Mouse (Mus musculus): ENCODE results near the gene Wdfy2. TPM values are rescaled to one million over a fixed set of nuclear protein-coding genes. Genes with fewer than 3 reads are reported as not detected.

Wdfy2 gene
- polyA plus RNA-seq, 1 experiment: 9.5 TPM

DNA sequence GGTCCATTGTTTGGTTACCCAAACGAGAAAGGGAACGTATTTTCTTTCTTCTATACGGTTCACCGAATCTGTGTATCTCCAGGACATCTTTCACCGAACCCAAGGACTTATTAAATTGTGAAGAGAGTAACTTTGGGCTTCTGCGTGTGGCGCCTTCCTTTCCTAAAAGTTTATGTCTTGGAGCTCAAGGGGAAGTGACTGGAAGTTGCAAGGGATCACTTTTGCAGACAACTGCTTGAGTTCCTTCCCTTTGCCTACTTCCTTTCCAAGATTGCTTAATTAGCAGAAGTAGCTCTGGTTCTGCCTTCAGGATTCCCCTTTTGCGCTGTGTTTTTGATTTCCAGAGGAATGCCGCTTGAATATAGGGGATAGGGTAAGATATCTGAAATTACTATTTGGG is 858 bp downstream of the Wdfy2 start:
- no peak for DNase-seq
- TF ChIP-seq POLR2A (IDR thresholded peaks at IDR 0.05; ENCODE audit: borderline replicate concordance, extremely low read depth, low read depth, low read length): no peak
- TF ChIP-seq CTCF (IDR thresholded peaks at IDR 0.05; ENCODE audit: insufficient read depth, low read length): no peak
- 3% methylated on average over 9 of the region's 9 CpGs for WGBS
- Histone ChIP-seq H3K4me1 (ENCODE audit: control insufficient read depth, insufficient read depth, low read length) (peaks cover 7% of the 10 kb centered on the region), H3K4me3 (replicated peaks; ENCODE audit: extremely low read depth, low read depth, low read length) (peak overlapping the region; percentile 93)

DNA sequence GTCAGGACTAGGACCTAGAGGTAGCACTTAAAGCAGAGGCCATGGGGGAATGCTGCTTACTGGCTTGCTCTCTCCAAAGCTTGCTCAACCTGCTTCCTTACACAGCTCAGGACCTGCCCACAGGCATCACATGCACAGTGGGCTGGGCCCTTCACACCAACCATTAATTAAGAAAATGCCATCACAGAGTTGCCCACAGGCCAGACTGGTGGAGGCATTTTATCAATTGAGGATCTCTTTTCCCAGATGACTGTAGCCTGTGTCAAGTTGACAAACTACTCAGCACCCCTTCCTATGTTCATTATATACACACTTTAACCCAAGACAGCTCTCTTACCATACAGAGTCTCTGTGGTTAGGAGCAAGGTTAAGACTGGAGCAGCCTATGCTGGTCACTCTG is 4.2 kb downstream of the Wdfy2 start:
- no peak for DNase-seq

DNA sequence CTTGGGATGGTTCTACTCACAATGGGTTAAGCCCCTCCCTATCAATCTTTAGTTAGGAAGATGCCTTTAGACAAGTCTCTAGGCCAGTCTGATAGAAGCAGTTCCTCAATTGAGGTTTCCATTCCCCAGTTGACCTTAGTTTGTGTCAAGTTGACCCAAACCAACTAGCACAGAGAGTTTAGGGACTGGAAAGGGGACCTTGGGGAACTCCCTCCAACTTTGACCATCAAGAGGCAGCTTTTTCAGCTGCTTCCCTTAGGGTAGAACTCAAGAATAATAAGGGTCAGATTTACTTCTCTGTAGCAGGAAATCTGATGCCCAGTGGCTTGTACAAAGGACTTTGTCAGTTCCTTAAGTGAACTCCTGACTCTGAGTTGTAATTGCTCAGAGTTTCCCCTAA is 5.0 kb downstream of the Wdfy2 start:
- Histone ChIP-seq H3K4me1 (ENCODE audit: control insufficient read depth, insufficient read depth, low read length) (peaks cover 26% of the 10 kb centered on the region), H3K4me3 (replicated peaks; ENCODE audit: extremely low read depth, low read depth, low read length) (no peak overlapping the region)
- DNase-seq: no peak
- TF ChIP-seq CTCF (IDR thresholded peaks at IDR 0.05; ENCODE audit: insufficient read depth, low read length) (no peak), POLR2A (IDR thresholded peaks at IDR 0.05; ENCODE audit: borderline replicate concordance, extremely low read depth, low read depth, low read length) (no peak)

More for the DNA sequence above, 4.2 kb downstream of the Wdfy2 start:
- TF ChIP-seq CTCF (IDR thresholded peaks at IDR 0.05; ENCODE audit: insufficient read depth, low read length): no peak
- TF ChIP-seq POLR2A (IDR thresholded peaks at IDR 0.05; ENCODE audit: borderline replicate concordance, extremely low read depth, low read depth, low read length): no peak
- Histone ChIP-seq H3K4me1 (ENCODE audit: control insufficient read depth, insufficient read depth, low read length) (peaks cover 26% of the 10 kb centered on the region), H3K4me3 (replicated peaks; ENCODE audit: extremely low read depth, low read depth, low read length) (no peak overlapping the region)

DNA sequence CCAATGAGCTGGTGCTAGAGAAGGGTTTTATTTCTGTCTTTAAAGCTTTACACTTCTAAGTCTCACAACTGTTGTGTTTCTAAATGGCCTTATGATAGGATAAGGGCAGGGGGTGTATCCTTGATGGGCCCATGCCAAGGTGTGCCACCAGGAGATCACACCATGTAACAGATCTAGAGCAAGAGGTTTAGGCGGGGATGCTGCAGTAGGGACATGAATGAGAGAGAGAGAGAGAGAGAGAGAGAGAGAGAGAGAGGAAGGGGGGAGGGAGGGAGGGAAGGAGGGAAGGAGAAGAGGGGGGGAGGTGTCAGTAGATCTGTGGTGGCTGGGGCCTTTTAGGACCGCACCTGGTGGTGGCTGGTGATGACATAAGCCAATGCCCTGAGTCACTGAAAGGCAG is 5.5 kb downstream of the Wdfy2 start:
- TF ChIP-seq CTCF (IDR thresholded peaks at IDR 0.05; ENCODE audit: insufficient read depth, low read length) (no peak), POLR2A (IDR thresholded peaks at IDR 0.05; ENCODE audit: borderline replicate concordance, extremely low read depth, low read depth, low read length) (no peak)

DNA sequence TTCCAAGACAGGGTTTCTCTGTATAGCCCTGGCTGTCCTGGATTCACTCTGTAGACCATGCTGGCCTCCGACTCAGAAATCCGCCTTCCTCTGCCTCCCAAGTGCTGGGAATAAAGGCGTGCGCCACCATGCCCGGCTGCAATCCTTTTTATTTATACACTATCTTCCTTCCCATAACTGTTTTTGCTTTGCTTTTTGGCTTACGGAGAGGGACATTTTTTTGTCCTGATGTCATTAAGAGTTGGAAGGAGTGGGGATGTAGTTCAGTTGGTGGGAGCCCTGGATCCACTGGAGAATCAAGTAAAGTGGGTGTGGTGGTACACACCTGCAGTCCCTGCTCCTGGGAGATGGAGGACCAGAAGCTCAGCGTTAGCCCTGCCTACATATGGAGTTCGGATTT is 6.7 kb downstream of the Wdfy2 start:
- 31% methylated on average over 8 of the region's 8 CpGs for WGBS
- DNase-seq: no peak
- TF ChIP-seq POLR2A (IDR thresholded peaks at IDR 0.05; ENCODE audit: borderline replicate concordance, extremely low read depth, low read depth, low read length) (no peak), CTCF (IDR thresholded peaks at IDR 0.05; ENCODE audit: insufficient read depth, low read length) (no peak)
- Histone ChIP-seq H3K4me3 (replicated peaks; ENCODE audit: extremely low read depth, low read depth, low read length) (no peak overlapping the region), H3K4me1 (ENCODE audit: control insufficient read depth, insufficient read depth, low read length) (peaks cover 26% of the 10 kb centered on the region)

More for the DNA sequence above, 5.5 kb downstream of the Wdfy2 start:
- peaks cover 26% of the 10 kb centered on the region for H3K4me1 ChIP-seq (ENCODE audit: control insufficient read depth, insufficient read depth, low read length)
- WGBS: 79% methylated on average over 2 of the region's 2 CpGs
- no peak overlapping the region for H3K4me3 ChIP-seq (replicated peaks; ENCODE audit: extremely low read depth, low read depth, low read length)
- DNase-seq: no peak

DNA sequence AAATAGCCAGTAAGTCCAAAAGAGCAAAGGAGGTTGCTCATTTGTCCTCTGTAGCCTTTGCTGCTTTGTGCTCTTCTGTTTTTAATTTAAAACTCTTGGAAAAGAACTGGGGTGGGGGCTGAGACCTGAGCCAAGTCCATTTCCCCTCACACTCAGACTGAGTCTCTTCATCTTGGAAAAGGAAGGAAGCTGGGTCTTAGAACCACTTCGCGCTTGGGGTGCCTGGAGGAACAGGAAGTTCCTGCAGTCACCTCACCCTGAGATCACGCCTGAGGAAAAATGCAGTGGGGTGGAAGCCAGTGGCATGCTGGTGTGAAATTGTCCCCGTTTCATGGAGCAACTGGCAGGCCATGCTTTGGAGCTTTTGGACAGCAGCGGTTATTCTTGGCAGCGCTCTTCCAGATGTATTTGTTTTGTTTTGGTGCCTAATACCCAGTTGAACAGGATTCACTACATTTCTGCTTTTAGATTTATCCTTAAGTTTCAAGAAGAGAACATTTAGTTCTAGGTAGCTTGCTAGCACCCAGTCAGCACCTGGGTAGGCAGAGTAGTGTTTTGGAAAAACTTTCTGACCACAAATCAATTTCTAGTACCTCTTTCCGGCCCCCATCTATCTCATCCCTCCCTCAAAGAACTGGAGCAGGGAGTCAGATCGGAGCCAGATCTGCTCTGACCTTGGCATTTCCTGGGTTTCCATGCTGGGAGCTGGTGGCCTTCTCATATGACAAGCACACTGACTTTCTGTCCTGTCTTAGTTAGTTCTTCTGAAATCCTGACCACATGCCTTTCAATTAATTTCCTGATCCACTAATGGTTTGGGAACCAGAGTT is 7.7 kb downstream of the Wdfy2 start:
- Histone ChIP-seq H3K4me1 (ENCODE audit: control insufficient read depth, insufficient read depth, low read length) (peaks cover 24% of the 10 kb centered on the region), H3K4me3 (replicated peaks; ENCODE audit: extremely low read depth, low read depth, low read length) (no peak overlapping the region)
- TF ChIP-seq POLR2A (IDR thresholded peaks at IDR 0.05; ENCODE audit: borderline replicate concordance, extremely low read depth, low read depth, low read length): no peak
- no peak for DNase-seq
- WGBS: 15% methylated on average over 8 of the region's 8 CpGs

DNA sequence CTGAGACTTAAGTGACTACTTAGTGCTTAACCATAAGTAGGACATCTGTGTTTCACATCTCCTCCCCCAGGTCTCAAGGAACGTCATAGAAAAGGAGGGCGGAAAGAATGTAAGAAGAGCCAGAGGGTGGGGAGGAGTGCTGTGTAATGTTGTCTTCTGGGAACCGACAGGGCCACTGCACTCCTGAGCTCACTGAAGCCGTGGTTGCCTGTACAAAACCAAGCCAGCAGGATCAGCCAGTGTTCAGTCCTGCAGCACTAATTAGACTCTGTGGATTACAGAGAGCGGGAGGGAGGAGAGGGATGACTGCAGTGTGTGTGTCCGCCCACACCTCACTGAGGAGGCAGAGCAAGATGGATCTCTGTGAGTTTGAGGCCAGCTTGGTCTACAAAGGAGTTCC is 13.5 kb downstream of the Wdfy2 start:
- no peak for TF ChIP-seq CTCF (IDR thresholded peaks at IDR 0.05; ENCODE audit: insufficient read depth, low read length)
- DNase-seq: no peak

DNA sequence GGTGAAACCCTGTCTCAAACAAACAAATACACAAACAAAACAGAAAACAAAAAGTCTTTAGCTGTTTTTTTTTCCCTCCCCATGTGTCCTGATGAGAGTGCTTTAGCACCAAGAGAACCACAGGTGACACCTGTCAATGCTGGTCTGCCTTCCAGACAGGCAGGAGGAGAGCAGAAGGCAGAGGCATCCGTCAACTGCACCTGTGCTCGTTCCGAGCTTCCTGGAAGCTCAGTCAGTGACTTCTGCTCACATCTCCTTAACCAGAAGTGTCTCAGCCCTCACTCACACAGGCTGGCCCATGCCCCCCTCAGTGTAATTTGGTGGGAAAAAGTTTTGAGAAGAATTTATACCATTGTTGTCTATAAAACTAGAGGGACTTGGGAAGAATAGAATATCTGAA is 15.4 kb downstream of the Wdfy2 start:
- TF ChIP-seq CTCF (IDR thresholded peaks at IDR 0.05; ENCODE audit: insufficient read depth, low read length) (no peak), POLR2A (IDR thresholded peaks at IDR 0.05; ENCODE audit: borderline replicate concordance, extremely low read depth, low read depth, low read length) (no peak)
- 77% methylated on average over 3 of the region's 3 CpGs for WGBS
- H3K4me1 ChIP-seq (ENCODE audit: control insufficient read depth, insufficient read depth, low read length): peaks cover 16% of the 10 kb centered on the region
- no peak overlapping the region for H3K4me3 ChIP-seq (replicated peaks; ENCODE audit: extremely low read depth, low read depth, low read length)
- DNase-seq: no peak

More for the DNA sequence above, 13.5 kb downstream of the Wdfy2 start:
- WGBS: 70% methylated on average over 6 of the region's 6 CpGs
- H3K4me3 ChIP-seq (replicated peaks; ENCODE audit: extremely low read depth, low read depth, low read length): no peak overlapping the region
- H3K4me1 ChIP-seq (ENCODE audit: control insufficient read depth, insufficient read depth, low read length): peaks cover 11% of the 10 kb centered on the region

DNA sequence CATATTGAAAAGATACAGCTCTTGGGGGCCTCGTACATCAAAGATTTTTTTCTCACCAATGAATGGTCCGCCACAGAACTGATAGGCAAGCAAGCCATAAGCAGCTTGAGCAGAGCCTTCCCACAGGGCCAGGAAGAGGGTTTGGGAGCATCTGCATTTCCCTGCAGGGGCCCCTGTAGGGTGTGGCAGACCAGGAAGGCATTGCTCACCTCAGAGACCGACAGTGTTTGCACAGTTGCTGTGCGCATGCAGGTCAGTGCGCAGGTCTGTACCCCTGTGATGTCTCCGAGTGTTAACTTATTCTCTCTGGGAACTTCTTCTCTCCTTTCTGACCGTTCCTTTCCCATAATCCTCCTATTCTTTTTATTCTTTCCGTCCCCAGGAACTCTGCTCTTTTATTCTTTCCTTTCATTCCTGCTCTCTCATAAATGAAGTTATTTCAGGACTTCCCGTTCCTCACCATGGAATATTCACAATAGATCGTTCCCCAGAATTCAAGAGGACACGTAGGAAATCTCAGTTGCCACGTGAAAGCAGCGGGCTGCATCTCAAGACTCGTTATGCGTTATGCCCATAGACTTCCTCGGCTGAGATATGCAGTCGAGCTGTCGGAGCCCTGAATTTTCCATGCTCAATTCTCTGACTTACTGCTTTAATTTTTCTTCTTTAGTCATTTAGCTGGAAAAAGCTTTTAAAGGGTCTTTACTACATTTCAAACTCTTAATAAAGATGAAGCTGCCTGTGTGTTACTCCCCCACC is 17.8 kb downstream of the Wdfy2 start:
- no peak overlapping the region for H3K4me3 ChIP-seq (replicated peaks; ENCODE audit: extremely low read depth, low read depth, low read length)
- no peak for TF ChIP-seq CTCF (IDR thresholded peaks at IDR 0.05; ENCODE audit: insufficient read depth, low read length)
- TF ChIP-seq POLR2A (IDR thresholded peaks at IDR 0.05; ENCODE audit: borderline replicate concordance, extremely low read depth, low read depth, low read length): no peak
- WGBS: 58% methylated on average over 18 of the region's 18 CpGs
- DNase-seq: no peak
- H3K4me1 ChIP-seq (ENCODE audit: control insufficient read depth, insufficient read depth, low read length): peaks cover 16% of the 10 kb centered on the region

DNA sequence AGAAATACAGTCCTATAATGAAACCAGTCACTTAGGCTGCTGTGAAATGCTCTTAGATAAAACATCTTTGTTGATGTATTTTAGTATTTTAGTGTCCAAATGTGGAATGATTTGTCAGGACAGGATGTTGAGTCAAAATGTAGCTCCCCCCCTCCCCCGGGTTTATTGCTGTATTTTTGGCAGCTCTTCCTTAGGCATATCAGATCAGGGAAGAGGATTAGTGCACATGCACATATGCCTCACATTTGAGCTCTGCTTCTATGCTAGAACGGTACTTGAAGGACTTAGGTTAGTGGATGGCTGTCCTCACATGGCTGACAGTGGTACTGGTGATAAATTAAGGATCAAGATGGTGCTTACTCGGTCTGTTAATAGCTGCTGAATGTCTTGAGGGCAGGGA is 18.4 kb downstream of the Wdfy2 start:
- no peak overlapping the region for H3K4me3 ChIP-seq (replicated peaks; ENCODE audit: extremely low read depth, low read depth, low read length)
- WGBS: 36% methylated on average over 3 of the region's 3 CpGs
- no peak for DNase-seq
- TF ChIP-seq CTCF (IDR thresholded peaks at IDR 0.05; ENCODE audit: insufficient read depth, low read length) (no peak), POLR2A (IDR thresholded peaks at IDR 0.05; ENCODE audit: borderline replicate concordance, extremely low read depth, low read depth, low read length) (no peak)
- peaks cover 16% of the 10 kb centered on the region for H3K4me1 ChIP-seq (ENCODE audit: control insufficient read depth, insufficient read depth, low read length)

Measured in lung, adult 2 months (tissue).